Mouse (Mus musculus) CH12.LX (cell line): ENCODE data around the gene Dmrta2. TPM values are rescaled to one million over a fixed set of nuclear protein-coding genes. Genes with fewer than 3 reads are reported as not detected.

Experiments used
- DNase-seq: peaks from one replicate; pipeline ENCODE4 v3.0.0-alpha.2; 2013; ENCODE audit errors: extremely low read depth
- H3K27ac ChIP-seq: 2 replicates; pipeline ENCODE4 v1.5.1; 2012; ENCODE audit warnings: low read depth, mild to moderate bottlenecking, control low read depth, moderate library complexity; ENCODE audit not compliant: insufficient read depth
- H3K27me3 ChIP-seq: replicated peaks from 2 replicates; pipeline ENCODE3; 2012; ENCODE audit warnings: inconsistent platforms
- H3K36me3 ChIP-seq, 2 experiments: replicated peaks in 1 of 2; 2 replicates each; pipeline versions ENCODE3 to v1.6.1; 2012; ENCODE audit warnings: inconsistent platforms in 1 of 2, low read length in 1 of 2, mild to moderate bottlenecking in 1 of 2, mixed read lengths in 1 of 2, moderate library complexity in 1 of 2; ENCODE audit not compliant: control insufficient read depth in 1 of 2, insufficient read depth in 1 of 2
- H3K4me1 ChIP-seq, 2 experiments: 2 replicates each; pipeline ENCODE4 v1.6.1; 2012; ENCODE audit warnings: inconsistent platforms in 1 of 2, moderate library complexity in 1 of 2; ENCODE audit not compliant: insufficient read depth in 2 of 2, control insufficient read depth in 1 of 2
- H3K4me2 ChIP-seq: 2 replicates; pipeline ENCODE4 v1.6.1; 2012; ENCODE audit warnings: low read depth, mild to moderate bottlenecking, control low read depth; ENCODE audit not compliant: poor library complexity, insufficient read depth, severe bottlenecking
- H3K4me3 ChIP-seq, 3 experiments: fragments of 150-350 bp in 1 of 3; sonication (generic) in 1 of 3; replicated peaks in 1 of 3; 2 replicates each; pipeline versions ENCODE3 to v1.5.1; 2011 to 2012; ENCODE audit warnings: low read depth in 2 of 3, low read length in 2 of 3, mild to moderate bottlenecking in 2 of 3, moderate library complexity in 2 of 3, control low read depth in 1 of 3, improper control_type of control experiment in 1 of 3, inconsistent platforms in 1 of 3, mixed read lengths in 1 of 3; ENCODE audit not compliant: poor library complexity in 1 of 3
- H3K79me2 ChIP-seq: replicated peaks from 2 replicates; pipeline ENCODE4 v1.6.1; 2012; ENCODE audit warnings: mild to moderate bottlenecking, moderate library complexity; ENCODE audit not compliant: control insufficient read depth, poor library complexity, insufficient read depth, severe bottlenecking; ENCODE audit errors: extremely low read depth
- H3K9ac ChIP-seq: 2 replicates; pipeline ENCODE4 v1.6.1; 2012; ENCODE audit warnings: low read depth, mild to moderate bottlenecking, control low read depth, moderate library complexity; ENCODE audit not compliant: insufficient read depth
- H3K9me3 ChIP-seq: replicated peaks from 2 replicates; pipeline ENCODE3; 2012; ENCODE audit warnings: low read length, inconsistent platforms, mixed read lengths
- BHLHE40 ChIP-seq: IDR thresholded peaks from 2 replicates; pipeline ENCODE4 v1.6.1; 2011; ENCODE audit warnings: mild to moderate bottlenecking, low read depth, low read length, improper control_type of control experiment
- CHD1 ChIP-seq: IDR thresholded peaks from 2 replicates; pipeline ENCODE4 v1.6.1; 2012; ENCODE audit warnings: low read depth, low read length, improper control_type of control experiment, inconsistent platforms
- CTCF ChIP-seq, 2 experiments: IDR thresholded peaks in 1 of 2; conservative IDR thresholded peaks in 1 of 2; 2 replicates each; pipeline ENCODE4 v1.5.1; 2011 to 2012; ENCODE audit warnings: low read depth in 2 of 2, low read length in 2 of 2, improper control_type of control experiment in 1 of 2, inconsistent platforms in 1 of 2, mild to moderate bottlenecking in 1 of 2, moderate library complexity in 1 of 2
- ELF1 ChIP-seq: IDR thresholded peaks from 2 replicates; pipeline ENCODE4 v1.6.1; 2014; ENCODE audit warnings: low read depth, mild to moderate bottlenecking, inconsistent platforms, low read length, improper control_type of control experiment
- EP300 ChIP-seq: IDR thresholded peaks from 2 replicates; pipeline ENCODE4 v1.6.1; 2011; ENCODE audit warnings: low read length, improper control_type of control experiment
- ETS1 ChIP-seq: conservative IDR thresholded peaks from 2 replicates; pipeline ENCODE4 v1.6.1; 2012; ENCODE audit warnings: low read depth, mild to moderate bottlenecking, inconsistent platforms, low read length, improper control_type of control experiment, moderate library complexity
- GABPA ChIP-seq: IDR thresholded peaks from 2 replicates; pipeline ENCODE4 v1.6.1; 2012; ENCODE audit warnings: low read depth, low read length, improper control_type of control experiment, inconsistent platforms; ENCODE audit not compliant: insufficient replicate concordance
- HCFC1 ChIP-seq: IDR thresholded peaks from 2 replicates; pipeline ENCODE4 v1.6.1; 2012; ENCODE audit warnings: low read depth, mild to moderate bottlenecking, inconsistent platforms, low read length, improper control_type of control experiment
- JUND ChIP-seq: conservative IDR thresholded peaks from 2 replicates; pipeline ENCODE4 v1.6.1; 2011; ENCODE audit warnings: low read depth, low read length, improper control_type of control experiment
- MAFK ChIP-seq: IDR thresholded peaks from 2 replicates; pipeline ENCODE4 v1.6.1; 2011; ENCODE audit warnings: low read length, improper control_type of control experiment; ENCODE audit not compliant: insufficient replicate concordance
- MAZ ChIP-seq: IDR thresholded peaks from 2 replicates; pipeline ENCODE4 v1.6.1; 2012; ENCODE audit warnings: low read depth, mild to moderate bottlenecking, inconsistent platforms, low read length, improper control_type of control experiment, moderate library complexity
- MEF2A ChIP-seq: IDR thresholded peaks from 2 replicates; pipeline ENCODE4 v1.6.1; 2014; ENCODE audit warnings: low read depth, mild to moderate bottlenecking, inconsistent platforms, low read length, improper control_type of control experiment, borderline replicate concordance
- MYC ChIP-seq: IDR thresholded peaks from 2 replicates; pipeline ENCODE4 v1.6.1; 2011; ENCODE audit warnings: low read depth, mild to moderate bottlenecking, improper control_type of control experiment, low read length
- NELFE ChIP-seq: IDR thresholded peaks from 2 replicates; pipeline ENCODE4 v1.6.1; 2011; ENCODE audit warnings: low read depth, low read length, improper control_type of control experiment
- NRF1 ChIP-seq: IDR thresholded peaks from 2 replicates; pipeline ENCODE4 v1.6.1; 2014; ENCODE audit warnings: low read depth, mild to moderate bottlenecking, inconsistent platforms, low read length, improper control_type of control experiment, moderate library complexity
- POLR2A ChIP-seq: IDR thresholded peaks from 2 replicates; pipeline ENCODE4 v1.6.1; 2011; ENCODE audit warnings: low read depth, mild to moderate bottlenecking, improper control_type of control experiment, low read length
- POLR2AphosphoS2 ChIP-seq: IDR thresholded peaks from 2 replicates; pipeline ENCODE4 v1.6.1; 2011; ENCODE audit warnings: low read depth, low read length, improper control_type of control experiment
- RAD21 ChIP-seq: IDR thresholded peaks from 2 replicates; pipeline ENCODE4 v1.6.1; 2011; ENCODE audit warnings: low read depth, mild to moderate bottlenecking, low read length, improper control_type of control experiment, moderate library complexity
- RCOR1 ChIP-seq: conservative IDR thresholded peaks from 2 replicates; pipeline ENCODE4 v1.6.1; 2012; ENCODE audit warnings: low read depth, mild to moderate bottlenecking, inconsistent platforms, low read length, improper control_type of control experiment
- SIN3A ChIP-seq: IDR thresholded peaks from 2 replicates; pipeline ENCODE4 v1.6.1; 2012; ENCODE audit warnings: low read length, improper control_type of control experiment, inconsistent platforms
- TBP ChIP-seq: conservative IDR thresholded peaks from 2 replicates; pipeline ENCODE4 v1.6.1; 2011; ENCODE audit warnings: low read depth, low read length, improper control_type of control experiment
- TCF12 ChIP-seq: IDR thresholded peaks from 2 replicates; pipeline ENCODE4 v1.6.1; 2014; ENCODE audit warnings: low read depth, mild to moderate bottlenecking, inconsistent platforms, low read length, improper control_type of control experiment
- UBTF ChIP-seq: IDR thresholded peaks from 2 replicates; pipeline ENCODE4 v1.6.1; 2012; ENCODE audit warnings: low read depth, mild to moderate bottlenecking, inconsistent platforms, low read length, improper control_type of control experiment, moderate library complexity
- USF2 ChIP-seq: conservative IDR thresholded peaks from 2 replicates; pipeline ENCODE4 v1.6.1; 2011; ENCODE audit warnings: low read depth, low read length, improper control_type of control experiment
- ZMIZ1 ChIP-seq: IDR thresholded peaks from 2 replicates; pipeline ENCODE4 v1.6.1; 2012; ENCODE audit warnings: low read depth, mild to moderate bottlenecking, inconsistent platforms, low read length, improper control_type of control experiment
- ZNF384 ChIP-seq: IDR thresholded peaks from 2 replicates; pipeline ENCODE4 v1.6.1; 2012; ENCODE audit warnings: low read depth, low read length, improper control_type of control experiment, inconsistent platforms
- dilution Hi-C: fragments of 300-500 bp; cut with MboI; formaldehyde crosslinking; loops from 2 replicates; pipeline ENCODE4 v1.14.3; 2020; ENCODE audit warnings: low sequenced_read_pairs; ENCODE audit not compliant: extremely low pct_unique_long_range_greater_than_20kb, extremely low pct_ligation_motif_present
- in situ Hi-C: fragments of 300-500 bp; cut with MboI; formaldehyde crosslinking; loops from 3 replicates; pipeline ENCODE4 v1.14.3; 2019; ENCODE audit warnings: low sequenced_read_pairs, low pct_ligation_motif_present, low pct_unique_long_range_greater_than_20kb, mixed read lengths
- polyA plus RNA-seq: library from polyadenylated mRNA; unstranded; fragments of >175 nt; gene quantifications from 2 replicates; pipeline ENCODE4 v1.2.1, GENCODE M21; 2012; ENCODE audit warnings: low read depth; ENCODE audit not compliant: insufficient read length
- total RNA-seq, 2 experiments: library from RNA; depleted of rRNA; stranded (reverse); fragments of 300-350 nt in 1 of 2; fragments of >200 nt in 1 of 2; gene quantifications; 2 replicates each; pipeline ENCODE4 v1.2.3; 2012 to 2014

Dmrta2 gene
- total RNA-seq (2012; rRNA removed) = 0.04 and 0.08 TPM in 2 replicates
- total RNA-seq (2014; rRNA removed) = not detected in 2 replicates
- 0.08 and 0.13 TPM in 2 replicates for polyA plus RNA-seq

DNA sequence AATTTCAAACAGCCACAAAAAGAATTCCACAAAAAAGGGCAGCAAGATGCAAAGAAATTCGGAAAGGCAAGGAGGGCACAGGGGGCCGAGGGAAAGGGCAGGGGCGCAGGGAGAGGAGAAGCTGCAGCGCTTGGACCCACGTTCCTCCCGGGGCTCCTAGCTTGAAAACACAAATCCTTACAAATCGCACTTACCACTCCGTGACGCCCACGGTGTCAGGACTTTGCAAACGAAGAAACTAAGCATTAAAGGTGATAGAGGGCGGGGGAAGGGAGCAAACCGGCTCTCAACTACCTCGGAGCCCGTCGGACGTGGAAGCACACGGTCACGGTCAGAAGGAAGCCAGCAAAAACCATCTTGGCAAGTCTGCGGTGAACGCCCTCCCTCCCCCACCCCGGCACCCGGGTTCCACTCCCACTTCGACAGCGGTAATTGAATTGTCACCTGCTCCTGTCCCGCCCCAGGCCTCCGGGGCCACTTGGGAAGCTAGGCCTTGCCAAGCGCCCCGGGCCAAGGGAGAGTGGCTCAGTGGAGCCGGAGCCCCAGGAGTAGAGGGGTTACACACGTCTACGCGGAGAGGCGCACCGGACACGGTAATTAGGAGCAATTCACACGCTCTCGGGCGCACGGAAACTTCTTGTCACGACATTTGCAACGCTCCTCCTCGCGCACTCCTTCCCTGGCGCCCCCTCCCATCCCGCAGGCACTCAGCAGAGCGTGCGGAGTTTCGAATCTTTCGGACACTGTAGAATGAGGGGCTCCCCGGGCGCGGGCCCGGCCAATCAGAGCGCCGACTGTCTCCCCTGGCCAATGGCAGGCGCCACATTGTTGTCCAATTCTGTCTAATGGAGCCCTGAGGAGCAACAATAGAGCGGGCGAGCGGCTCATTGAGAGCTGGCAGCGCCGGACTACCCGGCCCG lies at the start of gene Dmrta2:
Gene Dmrta2, plus strand, starts transcription at position 906 of the 920 bp plus-strand sequence.
- TF ChIP-seq NELFE (no peak), CHD1 (no peak), EP300 (no peak), JUND (no peak), SIN3A (no peak), POLR2AphosphoS2 (no peak), TCF12 (no peak), ETS1 (no peak), NRF1 (no peak), MAZ (no peak), MAFK (no peak), MYC (no peak), ELF1 (no peak), ZNF384 (no peak), GABPA (no peak), UBTF (no peak)
- TF ChIP-seq, all 38 proteins: peak for 0
- no peaks in the 10 kb centered on the region for H3K4me1 ChIP-seq
- H3K36me3 ChIP-seq = peaks cover 0 to 8% of the 10 kb centered on the region in 2 experiments
- in situ Hi-C loops (no loop called here), dilution Hi-C loops (no loop called here)
- H3K9ac ChIP-seq = no peak within 1 kb of the TSS
- H3K79me2 ChIP-seq = no peaks in the 10 kb centered on the region
- peaks cover 45% of the 10 kb centered on the region for H3K9me3 ChIP-seq
- DNase-seq = no peak
- H3K4me3 ChIP-seq = no peak within 1 kb of the TSS
- H3K27me3 ChIP-seq = no peaks in the 10 kb centered on the region
- no peak within 1 kb of the TSS for H3K4me2 ChIP-seq
- H3K27ac ChIP-seq = no peak within 1 kb of the TSS

DNA sequence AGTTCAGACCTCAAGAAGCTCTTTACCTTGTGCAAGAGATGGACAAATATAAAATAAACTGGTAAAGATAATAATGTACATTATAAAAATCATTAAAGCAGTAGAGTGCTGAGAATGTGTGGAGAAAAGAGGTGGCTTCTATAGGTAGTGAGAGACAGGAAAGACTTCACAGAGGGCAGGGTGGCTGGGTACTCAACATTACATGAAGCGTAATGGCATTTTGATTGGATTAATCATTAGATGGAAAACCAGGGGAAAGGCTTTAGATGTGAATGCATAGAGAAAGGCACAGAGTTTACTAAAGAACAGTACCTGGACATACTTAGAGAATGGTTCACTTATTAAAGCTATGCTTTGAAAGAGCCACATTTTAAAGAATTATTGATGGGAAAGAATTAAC lies 48.8 kb upstream of the Dmrta2 start:
- H3K36me3 ChIP-seq = peaks cover 0 to 31% of the 10 kb centered on the region in 2 experiments
- H3K27me3 ChIP-seq = no peaks in the 10 kb centered on the region
- dilution Hi-C loops (no loop called here), in situ Hi-C loops (no loop called here)
- TF ChIP-seq MEF2A (no peak), EP300 (no peak), CHD1 (no peak), CTCF (conservative IDR thresholded peaks at IDR 0.05 in 1 of 2, IDR thresholded peaks at IDR 0.05 in 1 of 2; ENCODE audit: low read depth in 2 of 2, low read length in 2 of 2) (no peak), HCFC1 (no peak), ZMIZ1 (no peak), BHLHE40 (no peak), RCOR1 (no peak), MAZ (no peak), UBTF (no peak), USF2 (no peak), RAD21 (no peak), POLR2A (no peak), MYC (no peak), ZNF384 (no peak), MAFK (no peak), TBP (no peak)
- no peak overlapping the region for H3K4me2 ChIP-seq
- no peak for DNase-seq
- H3K9ac ChIP-seq = no peak overlapping the region
- no peak overlapping the region for H3K4me3 ChIP-seq
- H3K4me1 ChIP-seq = no peaks in the 10 kb centered on the region
- no peak overlapping the region for H3K27ac ChIP-seq
- H3K79me2 ChIP-seq = no peaks in the 10 kb centered on the region
- H3K9me3 ChIP-seq = no peaks in the 10 kb centered on the region
